Mouse (Mus musculus) testis, postnatal 14 days (tissue): ENCODE results near the gene Hap1.
A peak's percentile ranks its signal among the peaks of the same experiment; 100 is the strongest.
"Not testable (repeated sequence)": the region's sequence is repeated elsewhere in the genome, so short reads cannot be mapped to it uniquely, and the experiment has no call there.

ENCODE experiments used
- DNase-seq: peaks from one replicate; pipeline ENCODE4 v3.0.0; 2021; ENCODE audit warnings: low spot score

Hap1 gene

DNA sequence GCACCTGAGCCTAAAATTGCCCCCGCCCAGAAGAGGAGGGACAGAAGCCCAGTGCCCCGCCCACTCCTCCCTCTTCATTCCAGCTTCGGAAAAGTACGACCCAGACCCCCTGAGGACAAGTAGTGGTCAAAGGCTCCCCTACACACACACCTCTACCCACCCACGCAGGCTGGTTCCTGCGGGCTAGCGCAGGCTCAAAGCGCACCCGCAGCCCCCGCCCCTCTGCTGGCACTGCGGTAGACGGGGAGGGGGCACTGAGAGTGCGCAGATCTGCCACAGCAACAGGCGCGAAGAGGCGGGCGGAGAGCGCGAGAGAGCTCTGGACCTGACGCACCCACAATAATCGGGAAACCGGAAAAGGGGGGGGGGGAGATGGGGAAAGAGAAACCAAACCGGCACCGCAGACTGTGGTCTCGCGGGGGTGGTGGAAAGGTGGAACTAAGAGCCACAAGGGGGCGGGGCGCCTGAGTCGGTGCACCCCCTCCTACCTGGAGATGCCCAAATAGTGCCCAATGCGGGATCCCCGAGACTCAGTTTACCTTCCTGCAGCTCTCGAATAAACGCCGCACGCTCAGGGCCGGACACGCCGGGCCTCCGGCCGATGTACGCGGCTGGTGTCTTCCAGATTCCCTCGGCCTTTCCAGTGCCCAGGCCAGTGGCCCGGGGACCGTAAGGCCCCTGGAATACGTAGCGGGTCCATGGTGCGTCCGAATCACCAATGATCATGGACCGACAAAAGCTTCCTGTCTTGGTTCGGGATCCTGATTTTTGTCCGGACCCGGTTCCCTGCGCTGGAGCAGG lies 577 bp downstream of the Hap1 start:
- DNase-seq, result peak; percentile 30

DNA sequence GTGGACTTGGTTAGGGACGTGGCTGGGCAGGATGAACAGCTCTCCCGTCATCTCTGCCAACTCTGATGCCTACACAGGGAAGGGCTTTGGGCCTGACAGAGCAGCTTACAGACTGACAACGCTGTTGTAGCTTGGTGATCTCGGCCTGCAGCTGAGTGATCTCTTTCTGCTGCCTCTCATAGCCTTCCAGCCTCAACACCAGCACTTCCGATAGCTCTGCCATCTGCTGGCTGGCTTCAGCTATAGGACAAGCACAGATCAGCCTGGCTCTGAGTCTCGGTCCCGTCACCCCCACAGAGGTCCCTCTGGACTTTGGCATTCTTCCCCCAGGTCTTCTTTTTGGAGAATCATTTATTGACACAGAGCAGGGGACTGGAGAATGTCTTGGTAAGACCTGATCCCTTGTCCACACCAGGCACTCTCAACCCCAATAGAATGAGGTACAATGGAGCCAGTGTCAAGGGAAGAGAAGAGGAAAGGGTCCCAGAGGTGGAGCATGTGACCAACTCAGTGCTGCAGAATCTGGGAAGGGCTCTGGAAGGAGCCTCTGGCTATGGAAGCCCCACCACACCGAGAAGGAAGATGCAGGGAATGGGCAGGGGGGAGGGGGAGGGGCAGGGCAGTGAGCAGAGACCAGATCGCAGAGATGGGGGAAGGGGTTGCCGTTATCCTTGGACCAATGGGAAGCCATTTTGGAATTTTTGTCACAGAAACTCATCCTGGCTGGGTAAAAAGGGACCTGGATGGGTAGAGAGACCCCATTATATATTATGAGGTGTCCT lies 3.7 kb downstream of the Hap1 start:
- no peak for DNase-seq

DNA sequence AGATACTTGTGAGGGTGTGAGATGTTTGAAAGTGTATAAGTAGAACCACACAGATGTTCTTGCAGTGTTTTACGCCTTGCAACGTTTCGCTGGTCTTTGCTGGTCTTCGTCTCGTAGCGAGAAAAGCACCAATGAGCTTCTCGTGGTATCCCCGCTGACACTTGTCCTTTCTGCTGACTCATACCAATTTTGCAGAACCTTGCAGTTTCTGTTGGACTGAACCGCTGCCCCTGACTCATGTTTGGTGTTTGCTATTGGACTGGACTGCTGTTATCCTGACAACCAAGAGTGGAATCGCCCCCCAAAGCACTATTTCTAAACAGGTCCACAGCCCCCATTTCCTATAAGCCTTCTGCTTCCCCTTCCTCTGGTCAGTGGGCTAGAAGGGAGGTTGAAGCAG lies 11.7 kb downstream of the Hap1 start:
- DNase-seq, result no peak

DNA sequence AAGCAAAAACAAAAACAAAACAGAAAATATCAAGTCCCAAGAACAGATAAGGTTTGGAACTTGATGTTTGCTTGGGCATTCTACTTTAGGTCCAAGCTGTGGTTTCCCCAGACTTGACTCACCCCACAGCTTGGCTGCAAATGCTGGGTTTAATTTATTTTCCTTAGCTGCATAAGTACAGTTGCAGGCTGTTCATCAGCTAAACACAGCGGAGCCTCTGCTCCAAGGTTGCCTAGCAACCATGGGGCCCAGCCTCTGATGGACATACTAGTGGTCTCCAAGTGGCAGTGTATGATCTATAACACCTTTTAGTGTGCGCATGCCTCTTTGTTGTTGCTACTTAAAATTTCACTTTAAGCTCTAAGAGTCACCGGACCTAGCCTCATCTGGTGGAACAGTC lies 20.2 kb downstream of the Hap1 start:
- no peak for DNase-seq

DNA sequence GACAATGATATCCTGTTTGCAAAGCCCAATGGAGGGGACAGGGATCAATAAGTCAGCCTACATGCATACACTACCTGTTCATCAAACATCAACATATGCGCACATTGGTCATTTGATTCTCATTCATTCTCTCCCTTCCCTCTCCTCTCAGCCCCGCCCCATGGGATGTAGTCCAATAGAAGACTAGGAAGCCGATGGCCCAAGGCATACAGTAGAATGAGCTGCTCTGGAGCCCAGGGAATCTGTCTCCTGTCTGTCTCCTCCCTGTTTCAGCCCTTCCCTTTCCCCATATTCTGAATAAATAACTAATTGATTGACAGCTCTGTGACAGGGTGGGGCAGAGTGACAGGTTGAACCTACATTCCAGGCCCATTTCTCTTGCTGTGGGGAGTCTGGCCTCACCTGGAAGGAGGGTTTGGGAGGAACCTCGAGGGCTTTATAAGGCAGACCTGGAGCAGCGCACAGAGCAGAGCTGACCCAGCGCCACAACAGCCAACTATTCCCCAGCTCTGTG lies 21.9 kb downstream of the Hap1 start, which contains the start of gene Gast:
Gene Gast, plus strand, starts transcription at position 464 of the 514 bp plus-strand sequence.
- DNase-seq, result no peak

DNA sequence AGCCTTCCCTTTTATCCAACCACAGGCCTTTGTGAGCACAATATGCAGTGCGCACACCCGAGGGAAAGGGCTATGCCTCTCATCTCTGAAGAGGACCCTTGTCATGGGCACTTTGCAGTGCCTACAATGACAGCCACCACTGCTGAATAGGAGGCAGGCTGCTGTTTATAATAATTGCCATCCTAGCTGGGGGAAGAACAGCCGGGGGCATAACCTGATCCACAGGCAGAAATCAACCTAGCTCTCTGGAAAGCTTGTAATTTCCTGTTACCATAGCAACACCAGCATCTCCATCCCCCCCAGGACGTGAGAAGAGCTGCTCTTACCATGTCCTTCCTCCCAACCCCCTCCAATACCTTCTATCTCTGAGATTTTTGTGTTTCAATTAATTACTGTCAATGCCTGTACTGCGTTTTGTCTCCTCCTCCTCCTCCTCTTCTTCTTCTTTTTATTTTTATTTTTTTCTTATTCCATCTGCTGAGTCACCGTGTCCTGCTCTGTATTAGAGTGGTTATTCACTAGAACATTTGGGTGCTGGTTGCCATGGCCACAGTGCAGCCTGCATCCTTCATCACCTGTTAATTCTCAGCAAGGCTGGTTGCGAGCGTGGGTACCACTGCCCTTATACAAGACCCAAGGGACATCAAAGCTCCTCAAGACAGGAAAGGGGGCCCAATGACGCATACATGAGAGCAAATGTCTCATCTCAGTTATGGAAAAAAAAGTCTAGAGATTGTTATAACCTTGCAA lies 23.0 kb downstream of the Hap1 start:
- DNase-seq, result no peak

DNA sequence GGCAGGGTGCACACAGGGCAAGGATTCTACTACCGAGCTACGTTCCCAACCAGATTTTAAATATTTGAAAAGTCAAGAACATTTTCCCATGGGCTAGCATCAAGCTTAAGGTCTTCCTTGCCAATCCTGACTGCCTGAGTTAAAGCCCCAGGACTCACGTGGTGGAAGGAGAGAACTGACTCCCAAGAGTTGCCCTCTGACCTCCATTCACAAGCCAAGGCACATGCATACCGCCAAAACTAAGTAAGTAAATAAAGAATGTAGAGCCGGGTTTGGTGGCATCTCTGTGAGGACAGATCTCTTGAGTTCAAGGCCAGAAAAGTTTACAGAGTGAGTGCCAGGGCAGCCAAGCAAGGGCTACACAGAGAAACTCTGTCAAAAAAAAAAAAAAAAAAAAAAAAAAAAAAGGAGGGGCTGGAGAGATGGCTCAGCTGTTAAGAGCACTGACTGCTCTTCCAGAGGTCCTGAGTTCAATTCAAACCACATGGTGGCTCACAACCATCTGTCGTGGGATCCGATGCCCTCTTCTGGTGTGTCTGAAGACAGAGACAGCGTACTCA lies 25.0 kb downstream of the Hap1 start:
- not testable (repeated sequence) for DNase-seq

DNA sequence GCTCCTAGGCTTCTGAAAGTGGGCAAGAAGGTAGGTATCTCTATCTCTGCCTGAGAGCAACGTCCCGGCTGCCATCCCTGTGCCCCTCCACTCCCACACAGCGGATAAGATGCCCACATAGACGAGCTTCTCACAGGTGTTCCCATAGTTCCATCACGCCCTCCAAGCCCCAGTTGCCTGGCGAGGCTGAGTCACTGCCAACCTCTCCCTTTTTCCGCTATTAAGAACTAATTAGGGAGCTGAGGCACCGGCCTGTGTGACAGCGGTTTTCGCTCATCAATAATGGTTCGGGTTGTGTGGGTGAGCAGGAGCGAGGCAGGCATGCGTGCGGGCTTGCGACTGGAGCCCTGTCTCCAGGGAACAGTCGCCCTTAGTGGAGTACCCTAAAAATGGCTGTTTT lies 25.7 kb downstream of the Hap1 start:
- DNase-seq, result no peak

DNA sequence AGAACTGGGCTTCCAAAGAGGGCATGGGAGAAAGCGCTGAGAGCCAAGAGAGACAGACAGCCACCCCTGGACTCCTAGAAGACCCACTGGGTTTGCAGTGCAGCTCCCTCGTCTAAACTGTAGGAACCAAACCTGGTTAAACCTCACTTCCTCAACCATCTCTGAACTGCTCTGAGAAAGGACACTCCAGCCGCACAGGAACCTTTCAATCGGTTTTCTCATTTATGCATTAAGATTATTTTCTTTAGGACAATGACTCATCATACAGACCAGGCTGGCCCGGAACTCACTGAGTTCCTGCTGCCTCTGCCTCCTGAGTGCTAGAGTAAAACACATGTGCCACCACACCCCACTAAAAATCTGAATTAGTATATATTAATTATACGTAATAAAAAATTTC lies 28.2 kb downstream of the Hap1 start:
- no peak for DNase-seq

DNA sequence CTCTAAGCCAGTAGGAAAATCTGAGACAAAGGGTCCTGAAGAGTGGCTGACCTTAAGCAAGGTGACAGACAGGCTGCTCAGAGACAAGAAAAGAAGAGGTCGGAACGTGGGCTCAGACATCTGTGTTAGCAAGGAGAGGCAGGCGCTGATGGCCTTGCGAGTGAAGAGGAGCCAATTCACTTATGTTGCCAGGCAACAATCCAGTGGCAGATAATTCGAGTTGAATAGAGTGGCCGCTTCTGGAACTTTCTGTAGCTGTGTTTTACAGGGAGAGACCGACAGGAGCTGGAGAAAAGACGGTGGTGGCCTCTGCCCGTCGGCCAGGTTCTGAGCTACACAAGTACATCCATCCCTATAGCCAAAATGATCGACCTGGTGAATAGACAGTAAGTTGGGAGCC lies 28.6 kb downstream of the Hap1 start:
- no peak for DNase-seq

DNA sequence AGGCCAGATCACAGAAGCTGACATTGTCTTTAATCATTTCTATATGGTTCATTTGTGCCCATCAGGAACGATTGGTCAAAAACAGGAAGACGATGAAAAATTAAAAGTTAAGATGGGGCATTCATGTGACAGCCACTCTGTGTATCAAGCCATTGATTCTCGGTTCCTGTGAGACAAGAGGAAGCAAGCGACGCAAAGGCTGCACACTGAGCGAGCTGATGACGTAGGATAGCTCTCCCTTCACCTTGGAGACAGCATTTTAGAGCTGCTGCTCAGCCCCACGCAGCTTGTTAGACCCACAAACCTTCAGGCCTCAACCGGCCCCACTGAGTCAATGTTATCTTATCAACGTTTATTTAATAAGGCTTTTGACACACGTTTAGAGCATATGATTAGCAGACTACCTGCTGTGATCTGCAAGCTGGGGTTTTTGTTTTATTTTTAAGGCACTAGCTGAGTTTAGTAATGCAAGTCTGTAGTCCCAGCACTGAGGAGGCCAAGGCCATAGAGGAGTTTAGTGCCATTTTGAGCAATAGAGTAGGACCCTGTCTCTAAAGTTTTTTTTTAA lies 30.8 kb downstream of the Hap1 start:
- peak; percentile 3 for DNase-seq

DNA sequence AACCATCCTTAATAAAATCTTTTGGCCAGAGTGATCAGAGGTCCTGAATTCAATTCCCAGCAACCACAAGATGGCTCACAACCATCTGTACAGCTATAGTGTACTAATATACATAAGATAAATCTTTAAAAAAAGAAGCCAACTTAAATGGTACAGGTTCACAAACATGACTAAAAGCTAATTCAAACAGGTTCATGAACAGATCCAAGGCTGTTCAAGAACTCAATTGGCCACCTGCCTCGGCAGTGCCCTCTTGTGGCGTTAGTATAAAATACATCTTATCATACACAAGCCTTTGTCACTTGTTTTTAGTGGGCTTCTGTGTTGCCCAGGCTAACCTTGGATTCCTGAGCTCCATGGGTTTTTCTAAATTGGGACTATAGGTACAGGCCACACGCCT lies 32.4 kb downstream of the Hap1 start:
- DNase-seq, result peak; percentile 36

DNA sequence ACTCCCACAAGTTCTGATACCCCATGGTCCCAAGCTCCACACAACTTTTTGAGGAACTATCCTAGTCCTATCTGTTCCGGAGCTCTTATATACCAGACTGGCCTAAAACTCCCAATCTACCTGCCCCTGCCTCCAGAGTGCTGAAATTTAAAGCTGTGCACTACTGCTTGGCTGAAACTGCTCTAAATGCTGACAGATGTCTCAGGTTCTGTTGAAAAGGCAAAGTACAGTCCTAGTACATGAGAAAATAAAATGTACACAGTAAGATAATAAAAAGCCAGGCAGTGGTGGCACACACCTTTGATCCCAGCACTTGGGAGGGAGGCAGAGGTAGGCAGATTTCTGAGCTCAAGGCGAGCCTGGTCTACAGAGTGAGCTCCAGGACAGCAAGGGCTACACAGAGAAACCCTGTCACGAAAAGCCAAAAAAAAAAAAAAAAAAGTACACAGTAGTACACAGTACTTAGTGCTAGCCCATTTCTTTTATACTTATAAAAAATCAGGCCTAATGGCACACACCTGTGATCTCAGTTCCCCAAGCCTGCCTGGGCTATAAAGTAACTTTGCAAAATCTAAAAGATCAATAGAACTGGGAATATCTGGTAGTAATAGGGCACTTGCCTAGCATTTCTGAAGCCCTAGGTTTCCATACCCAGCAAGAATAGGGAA lies 33.2 kb downstream of the Hap1 start:
- no peak for DNase-seq

DNA sequence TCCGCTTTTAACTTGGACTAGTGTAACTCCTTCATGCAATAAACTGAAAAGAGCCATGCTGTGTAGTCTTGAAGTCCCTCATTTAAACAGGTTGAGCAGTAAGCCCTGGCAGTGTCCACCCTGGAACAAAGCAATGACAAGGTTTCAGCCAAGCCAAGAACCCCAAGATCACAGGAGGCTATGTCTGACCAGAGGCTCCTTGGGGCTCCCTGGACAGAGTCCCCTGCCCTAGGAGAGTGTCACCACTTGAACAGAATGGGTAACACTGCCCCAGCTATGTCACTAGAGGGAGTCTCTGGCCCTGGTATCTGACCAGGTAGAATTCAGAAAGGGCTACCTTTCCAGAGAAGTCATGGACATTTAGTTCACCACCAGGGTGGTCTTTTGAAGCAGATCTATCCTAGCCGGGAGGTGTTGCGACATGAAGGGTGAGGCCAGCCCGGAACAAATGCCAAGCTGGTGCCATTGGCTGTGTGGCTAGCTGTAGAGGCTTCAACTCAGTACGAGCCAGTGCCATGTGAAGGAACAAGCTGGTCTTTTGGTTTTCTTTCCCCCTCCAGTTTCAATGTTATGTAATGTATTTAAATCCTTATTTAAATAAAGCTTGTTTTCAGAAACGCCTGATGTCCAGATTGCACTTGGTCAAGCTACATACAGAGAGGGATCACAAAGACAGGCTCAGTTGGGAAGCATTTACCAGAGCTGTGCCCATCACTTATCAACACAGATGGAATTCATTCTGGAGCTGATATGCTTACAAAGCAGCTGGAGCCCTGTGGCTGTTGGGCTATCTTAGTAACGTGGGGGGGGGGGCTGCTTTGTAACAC lies 34.2 kb downstream of the Hap1 start:
- not testable (repeated sequence) for DNase-seq

DNA sequence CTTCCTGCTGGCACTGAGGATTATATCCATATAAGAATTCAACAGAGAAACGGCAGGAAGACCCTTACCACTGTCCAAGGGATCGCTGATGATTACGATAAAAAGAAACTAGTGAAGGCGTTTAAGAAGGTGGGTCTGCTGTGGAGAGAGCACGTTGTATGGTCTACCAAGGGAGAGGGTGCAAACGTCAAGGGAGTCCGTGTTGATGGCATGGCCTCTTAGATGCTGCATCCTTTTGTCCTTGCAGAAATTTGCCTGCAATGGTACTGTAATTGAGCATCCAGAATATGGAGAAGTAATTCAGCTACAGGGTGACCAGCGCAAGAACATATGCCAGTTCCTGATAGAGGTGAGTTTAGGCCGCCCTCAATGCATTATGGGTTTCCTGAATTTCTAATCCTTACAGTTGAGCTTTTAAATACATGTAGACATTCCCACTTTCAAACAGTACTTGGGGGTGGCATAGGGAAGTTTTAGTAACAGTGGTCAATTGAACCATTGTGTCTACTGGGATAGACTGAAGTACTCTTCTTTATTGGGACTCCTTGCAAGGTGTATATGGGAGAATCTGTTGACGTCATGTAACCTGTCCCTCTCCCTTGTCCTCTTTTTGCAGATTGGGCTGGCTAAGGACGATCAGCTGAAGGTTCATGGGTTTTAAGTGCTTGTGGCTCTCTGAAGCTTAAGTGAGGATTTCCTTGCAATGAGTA lies 35.1 kb downstream of the Hap1 start:
- DNase-seq, result not testable (repeated sequence)

DNA sequence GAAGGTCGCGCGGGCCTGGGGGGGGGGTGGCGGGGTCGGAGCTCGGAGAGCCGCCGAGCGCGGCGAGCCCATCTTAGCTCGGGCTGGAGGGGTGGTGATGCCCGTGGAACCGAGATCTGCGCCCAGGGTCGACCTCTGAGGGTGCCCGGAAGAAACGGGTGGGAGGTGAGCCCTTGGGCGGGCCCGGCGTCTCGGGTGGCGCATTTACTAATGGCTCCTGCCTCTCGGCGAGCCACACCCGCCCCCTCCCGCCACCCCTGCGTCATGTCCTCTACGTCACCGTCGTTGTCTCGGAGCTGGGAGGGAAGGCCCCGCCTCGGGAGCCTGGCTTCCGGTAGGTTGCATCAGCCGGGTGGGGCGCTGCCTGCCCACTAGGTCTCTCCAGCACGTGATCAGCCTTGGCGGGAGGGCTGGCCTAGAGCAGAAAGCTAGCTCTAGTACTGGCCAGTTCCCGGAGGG lies 35.7 kb downstream of the Hap1 start:
- DNase-seq, result peak; percentile 92

DNA sequence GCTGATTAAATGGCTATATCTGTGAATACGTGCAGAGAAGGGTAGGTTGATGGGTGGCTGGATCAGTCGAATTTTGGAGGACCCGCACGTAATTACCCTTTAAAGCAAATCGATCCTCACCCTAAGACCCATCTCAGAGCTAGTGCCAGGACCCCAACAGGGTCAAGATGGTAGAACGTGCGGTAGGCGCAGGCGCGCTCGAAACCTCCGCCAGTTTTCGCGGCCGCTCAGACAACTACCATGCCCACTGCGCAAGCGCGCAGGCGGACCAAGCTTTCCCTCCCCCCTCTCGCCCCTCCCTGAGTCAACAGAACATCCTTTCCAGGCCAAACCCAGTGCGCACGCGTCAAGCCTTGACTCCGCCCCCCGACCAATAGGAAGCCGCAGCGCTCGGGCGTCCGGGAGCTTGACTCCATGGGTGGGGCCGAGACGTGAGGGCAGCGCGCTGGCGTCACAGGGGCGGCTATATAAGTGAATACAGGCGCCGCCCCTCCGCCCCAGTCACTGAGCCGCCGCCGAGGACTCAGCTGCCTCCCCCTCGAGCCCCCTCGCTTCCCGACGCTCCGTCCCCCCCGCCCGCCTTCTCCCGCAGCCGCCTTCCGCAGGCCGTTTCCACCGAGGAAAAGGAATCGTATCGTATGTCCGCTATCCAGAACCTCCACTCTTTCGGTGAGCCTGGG lies 36.3 kb downstream of the Hap1 start, which contains the start of gene Eif1:
Gene Eif1, plus strand, starts transcription at position 394 of the 680 bp plus-strand sequence.
- DNase-seq, result peak; percentile 100

DNA sequence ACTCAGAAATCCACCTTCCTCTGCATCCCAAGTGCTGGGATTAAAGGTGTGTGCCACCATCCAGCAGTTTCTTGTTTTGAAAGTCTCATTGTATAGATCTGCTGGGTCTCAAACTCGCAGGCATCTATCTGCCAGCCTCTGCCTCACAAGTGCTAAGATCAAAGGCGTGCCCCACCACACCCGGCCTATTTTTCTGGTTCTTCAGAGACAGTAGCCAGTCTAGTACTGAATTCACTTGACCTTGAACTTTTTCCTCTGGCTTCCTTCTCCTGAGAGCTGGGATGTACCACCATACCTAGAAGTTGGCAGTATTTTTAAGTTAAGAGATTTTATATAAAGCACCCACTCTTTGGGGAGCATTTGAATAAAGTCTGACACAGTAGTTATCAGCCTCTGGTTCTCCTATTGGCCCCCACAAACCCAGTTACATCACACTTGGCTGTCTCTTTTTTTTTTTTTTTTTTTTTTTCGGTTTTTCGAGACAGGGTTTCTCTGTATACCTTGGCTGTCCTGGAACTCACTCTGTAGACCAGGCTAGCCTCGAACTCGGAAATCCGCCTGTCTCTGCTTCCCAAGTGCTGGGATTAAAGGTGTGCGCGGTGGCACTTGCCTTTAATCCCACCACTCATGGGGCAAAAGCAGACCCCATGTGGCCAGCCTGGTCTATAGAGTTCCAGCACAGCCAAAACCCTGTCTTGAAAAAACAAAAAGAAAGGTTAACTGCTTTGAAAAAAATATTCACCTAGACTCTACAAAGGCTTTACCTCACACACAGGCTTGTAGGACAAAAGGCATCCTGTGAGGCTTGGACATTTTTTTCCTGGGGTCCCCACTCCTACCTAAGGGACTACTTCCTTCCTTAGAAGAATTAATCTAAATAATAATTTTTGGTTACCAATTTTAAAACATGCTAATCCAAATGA lies 37.1 kb downstream of the Hap1 start:
- no peak for DNase-seq
